Mouse (Mus musculus): ENCODE data around the gene Babam2. TPM values are rescaled to one million over a fixed set of nuclear protein-coding genes. Genes with fewer than 3 reads are reported as not detected.

Gene Babam2
- polyA plus RNA-seq, 1 experiment from 2014 or later, result 69.4 TPM

DNA sequence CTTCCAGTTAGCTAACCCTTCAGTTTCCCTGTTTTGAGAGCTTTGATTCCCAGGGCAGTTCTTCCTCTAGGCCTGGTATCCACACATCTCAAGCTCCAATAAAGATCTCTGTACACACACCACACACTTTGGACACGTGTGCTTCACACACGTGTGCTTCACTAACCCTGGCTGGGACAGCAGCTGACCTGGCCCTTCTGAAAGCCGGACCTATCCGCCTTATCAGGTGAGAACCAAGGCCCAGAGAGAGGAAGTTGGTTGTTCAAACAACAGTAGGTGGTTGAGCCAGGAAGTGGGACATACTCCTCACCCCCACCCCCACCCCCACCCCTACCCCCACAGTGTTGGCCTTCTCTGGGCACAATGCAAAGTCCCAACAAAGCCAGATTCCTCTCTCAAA lies 413.2 kb downstream of the Babam2 start:
- Histone ChIP-seq H3K4me3 (ENCODE audit: low read length) (no peak overlapping the region), H3K36me3 (ENCODE audit: insufficient read depth, low read length) (no peaks in the 10 kb centered on the region), H3K27ac (ENCODE audit: low read length) (no peak overlapping the region), H3K9ac (replicated peaks; ENCODE audit: low read length) (no peak overlapping the region), H3K27me3 (ENCODE audit: insufficient read depth, low read length) (no peaks in the 10 kb centered on the region), H3K4me1 (ENCODE audit: insufficient read depth, low read length) (no peaks in the 10 kb centered on the region), H3K4me2 (replicated peaks; ENCODE audit: low read depth, low read length) (no peak overlapping the region), H3K9me3 (ENCODE audit: low read length) (no peaks in the 10 kb centered on the region)
- 74% methylated on average over 4 of the region's 4 CpGs for WGBS
- ATAC-seq (ENCODE audit: low FRiP score, low TSS enrichment), result no peak

DNA sequence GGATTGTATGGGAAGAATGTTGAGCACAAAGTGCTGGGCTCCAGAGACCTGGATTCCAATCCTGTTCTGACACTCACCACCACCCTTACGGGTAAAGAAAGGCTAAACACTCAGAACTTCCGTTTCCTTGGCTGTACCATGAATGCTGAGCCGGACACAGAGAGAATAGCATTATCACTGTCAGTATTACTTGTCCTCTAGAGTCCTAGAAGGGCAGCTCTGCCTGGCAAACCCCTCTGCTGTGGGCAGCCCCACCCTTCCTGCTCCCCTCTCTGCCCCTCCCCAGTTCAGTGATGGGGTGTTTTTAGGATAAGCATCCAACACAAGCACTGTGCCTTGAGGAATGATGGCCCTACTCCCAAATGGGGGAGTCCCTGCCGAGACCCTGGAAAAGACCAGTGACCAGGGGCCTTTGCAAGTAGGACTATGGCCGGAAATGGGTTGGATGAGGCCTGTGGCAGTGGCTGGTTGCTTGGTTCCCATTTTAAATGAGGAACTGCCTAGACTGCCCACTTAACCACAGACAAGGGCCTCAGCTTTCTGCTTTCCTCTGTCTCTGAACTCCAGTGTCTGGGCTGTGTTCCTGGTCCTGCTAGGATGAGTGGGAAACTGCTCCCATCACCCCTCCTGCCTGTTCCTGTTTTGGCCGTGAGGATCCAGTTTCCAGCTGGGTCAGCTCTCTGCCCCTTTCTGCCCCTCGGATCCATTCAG lies 414.9 kb downstream of the Babam2 start:
- Histone ChIP-seq H3K4me2 (replicated peaks; ENCODE audit: low read depth, low read length) (no peak overlapping the region), H3K36me3 (ENCODE audit: insufficient read depth, low read length) (no peaks in the 10 kb centered on the region), H3K4me1 (ENCODE audit: insufficient read depth, low read length) (no peaks in the 10 kb centered on the region), H3K4me3 (ENCODE audit: low read length) (no peak overlapping the region), H3K27ac (ENCODE audit: low read length) (no peak overlapping the region), H3K27me3 (ENCODE audit: insufficient read depth, low read length) (no peaks in the 10 kb centered on the region), H3K9ac (replicated peaks; ENCODE audit: low read length) (no peak overlapping the region), H3K9me3 (ENCODE audit: low read length) (no peaks in the 10 kb centered on the region)
- WGBS, result 69% methylated on average over 7 of the region's 7 CpGs
- no peak for ATAC-seq (ENCODE audit: low FRiP score, low TSS enrichment)

DNA sequence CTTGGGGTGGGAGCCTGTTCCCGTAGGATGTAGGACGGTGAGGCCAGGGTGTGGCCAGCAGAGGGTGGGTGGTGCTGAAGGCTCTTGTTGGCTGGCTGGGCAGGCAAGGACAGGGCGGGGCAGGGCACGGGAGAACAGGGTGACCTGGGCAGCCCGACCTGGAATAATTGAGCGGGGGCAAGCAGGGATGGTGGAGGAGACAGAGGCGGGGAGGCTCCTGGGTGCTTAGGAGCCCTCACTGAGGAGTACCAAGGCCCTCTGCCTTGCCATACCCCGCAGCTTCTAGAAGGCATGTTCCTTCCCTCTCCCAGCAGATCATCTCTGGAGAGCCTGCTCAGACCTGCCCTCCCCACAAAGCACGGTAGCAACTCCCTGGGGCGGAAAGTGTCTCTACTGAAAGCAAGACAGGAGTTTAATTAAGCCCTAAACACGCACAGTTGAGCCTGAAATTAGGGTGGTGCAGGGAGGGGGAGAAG lies 423.5 kb downstream of the Babam2 start:
- H3K4me1 ChIP-seq (ENCODE audit: insufficient read depth, low read length), result peaks cover 10% of the 10 kb centered on the region; the same call in 1 of the 2 replicates
- H3K9ac ChIP-seq (replicated peaks; ENCODE audit: low read length), result no peak overlapping the region
- no peaks in the 10 kb centered on the region for H3K36me3 ChIP-seq (ENCODE audit: insufficient read depth, low read length)
- 35% methylated on average over 10 of the region's 11 CpGs for WGBS
- no peak overlapping the region for H3K27ac ChIP-seq (ENCODE audit: low read length)
- ATAC-seq (ENCODE audit: low FRiP score, low TSS enrichment), result peak; percentile 58
- H3K27me3 ChIP-seq (ENCODE audit: insufficient read depth, low read length), result no peaks in the 10 kb centered on the region
- H3K4me3 ChIP-seq (ENCODE audit: low read length), result no peak overlapping the region
- no peaks in the 10 kb centered on the region for H3K9me3 ChIP-seq (ENCODE audit: low read length)
- no peak overlapping the region for H3K4me2 ChIP-seq (replicated peaks; ENCODE audit: low read depth, low read length)

DNA sequence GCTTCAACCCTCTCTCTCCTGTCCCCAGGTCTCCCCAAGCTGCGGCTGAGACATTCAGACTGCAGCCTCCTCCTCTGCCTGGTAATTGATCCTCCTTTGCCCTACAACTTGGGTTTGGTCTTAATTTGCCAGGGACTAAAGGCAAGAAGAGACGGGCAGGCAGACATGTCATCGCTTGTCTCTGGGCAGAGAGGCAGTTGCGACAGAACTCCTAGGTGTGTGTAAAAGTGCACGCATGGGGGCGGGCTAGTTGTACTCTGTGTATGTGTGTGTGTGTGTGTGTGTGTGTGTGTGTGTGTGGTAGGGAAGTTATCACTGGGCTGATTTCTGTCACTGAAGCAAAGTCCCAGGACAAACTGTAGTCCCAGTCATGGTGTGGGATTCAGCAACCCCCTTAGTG lies 424.5 kb downstream of the Babam2 start:
- H3K4me2 ChIP-seq (replicated peaks; ENCODE audit: low read depth, low read length), result no peak overlapping the region
- no peaks in the 10 kb centered on the region for H3K27me3 ChIP-seq (ENCODE audit: insufficient read depth, low read length)
- no peak overlapping the region for H3K4me3 ChIP-seq (ENCODE audit: low read length)
- no peaks in the 10 kb centered on the region for H3K36me3 ChIP-seq (ENCODE audit: insufficient read depth, low read length)
- H3K9ac ChIP-seq (replicated peaks; ENCODE audit: low read length), result no peak overlapping the region
- 77% methylated on average over 6 of the region's 6 CpGs for WGBS
- H3K9me3 ChIP-seq (ENCODE audit: low read length), result no peaks in the 10 kb centered on the region
- H3K27ac ChIP-seq (ENCODE audit: low read length), result no peak overlapping the region
- H3K4me1 ChIP-seq (ENCODE audit: insufficient read depth, low read length), result peaks cover 10% of the 10 kb centered on the region; the same call in 1 of the 2 replicates
- no peak for ATAC-seq (ENCODE audit: low FRiP score, low TSS enrichment)

DNA sequence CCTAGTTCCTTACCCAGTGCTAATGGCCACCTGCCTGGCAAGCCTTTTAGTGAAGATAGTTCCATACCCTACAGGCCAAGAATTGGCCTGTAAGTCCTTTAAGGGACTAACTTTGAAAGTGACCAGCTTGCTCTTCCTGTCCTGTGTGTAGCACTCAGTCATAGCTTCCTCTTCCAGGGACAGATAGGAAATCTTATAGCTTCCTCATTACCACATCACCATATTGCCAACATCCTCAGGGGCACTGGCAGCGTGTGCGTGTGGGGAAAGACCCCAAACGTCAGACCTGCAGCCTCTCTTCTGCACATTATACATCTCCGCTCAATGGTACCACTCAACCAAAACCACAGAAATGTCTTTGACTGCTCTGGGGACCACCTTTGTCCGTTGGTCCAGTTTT lies 424.9 kb downstream of the Babam2 start:
- Histone ChIP-seq H3K27me3 (ENCODE audit: insufficient read depth, low read length) (no peaks in the 10 kb centered on the region), H3K36me3 (ENCODE audit: insufficient read depth, low read length) (no peaks in the 10 kb centered on the region), H3K4me2 (replicated peaks; ENCODE audit: low read depth, low read length) (no peak overlapping the region), H3K4me3 (ENCODE audit: low read length) (no peak overlapping the region), H3K4me1 (ENCODE audit: insufficient read depth, low read length) (peaks cover 10% of the 10 kb centered on the region; the same call in 1 of the 2 replicates), H3K9me3 (ENCODE audit: low read length) (no peaks in the 10 kb centered on the region), H3K9ac (replicated peaks; ENCODE audit: low read length) (no peak overlapping the region), H3K27ac (ENCODE audit: low read length) (no peak overlapping the region)
- no peak for ATAC-seq (ENCODE audit: low FRiP score, low TSS enrichment)
- 71% methylated on average over 5 of the region's 5 CpGs for WGBS

DNA sequence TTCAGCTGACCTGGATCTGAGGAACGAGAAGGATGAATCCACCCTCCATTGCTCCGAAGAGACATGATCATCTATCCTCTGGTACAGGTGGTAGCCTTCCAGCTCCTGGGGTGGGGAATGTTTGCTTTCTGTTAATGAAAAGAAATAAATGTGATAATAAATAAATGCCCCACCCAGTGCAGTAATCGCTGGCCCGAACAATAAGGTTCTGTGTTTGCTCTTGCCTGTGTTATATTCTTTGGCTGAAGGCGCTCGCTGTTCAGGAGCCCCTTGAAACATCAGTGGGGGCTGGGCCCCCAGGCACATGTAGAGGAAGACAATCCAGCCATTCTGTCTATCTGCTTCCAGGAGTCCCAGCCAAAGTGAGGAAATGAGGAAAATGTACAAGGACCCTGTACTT lies 427.5 kb downstream of the Babam2 start:
- Histone ChIP-seq H3K4me2 (replicated peaks; ENCODE audit: low read depth, low read length) (no peak overlapping the region), H3K36me3 (ENCODE audit: insufficient read depth, low read length) (no peaks in the 10 kb centered on the region), H3K27ac (ENCODE audit: low read length) (no peak overlapping the region), H3K4me3 (ENCODE audit: low read length) (no peak overlapping the region), H3K4me1 (ENCODE audit: insufficient read depth, low read length) (peaks cover 10% of the 10 kb centered on the region; the same call in 1 of the 2 replicates), H3K9ac (replicated peaks; ENCODE audit: low read length) (no peak overlapping the region), H3K27me3 (ENCODE audit: insufficient read depth, low read length) (no peaks in the 10 kb centered on the region), H3K9me3 (ENCODE audit: low read length) (no peaks in the 10 kb centered on the region)
- no peak for ATAC-seq (ENCODE audit: low FRiP score, low TSS enrichment)
- 86% methylated on average over 6 of the region's 6 CpGs for WGBS

DNA sequence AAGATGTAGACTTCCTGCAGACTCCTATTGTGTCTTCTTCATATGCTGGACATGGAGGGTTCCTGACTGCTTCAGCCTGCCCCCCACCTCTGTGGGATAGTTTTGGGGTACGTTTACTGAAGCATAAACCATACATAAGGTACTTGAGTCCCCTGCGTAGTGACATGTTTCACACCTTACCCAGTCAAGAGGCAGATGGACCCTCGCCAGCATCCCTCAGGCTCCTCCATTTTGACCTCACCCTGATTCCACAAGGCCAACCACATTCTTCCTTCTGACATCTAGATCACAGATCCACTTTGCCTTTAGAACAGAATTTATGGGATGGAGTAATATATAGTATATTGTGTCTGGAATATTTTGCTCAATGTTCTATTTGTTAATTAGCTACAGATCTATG lies 429.7 kb downstream of the Babam2 start:
- Histone ChIP-seq H3K9ac (replicated peaks; ENCODE audit: low read length) (no peak overlapping the region), H3K27ac (ENCODE audit: low read length) (no peak overlapping the region), H3K36me3 (ENCODE audit: insufficient read depth, low read length) (no peaks in the 10 kb centered on the region), H3K27me3 (ENCODE audit: insufficient read depth, low read length) (no peaks in the 10 kb centered on the region), H3K4me2 (replicated peaks; ENCODE audit: low read depth, low read length) (no peak overlapping the region), H3K9me3 (ENCODE audit: low read length) (no peaks in the 10 kb centered on the region), H3K4me1 (ENCODE audit: insufficient read depth, low read length) (peaks cover 7% of the 10 kb centered on the region; the same call in 1 of the 2 replicates), H3K4me3 (ENCODE audit: low read length) (no peak overlapping the region)
- ATAC-seq (ENCODE audit: low FRiP score, low TSS enrichment), result no peak
- 84% methylated on average over 3 of the region's 3 CpGs for WGBS

DNA sequence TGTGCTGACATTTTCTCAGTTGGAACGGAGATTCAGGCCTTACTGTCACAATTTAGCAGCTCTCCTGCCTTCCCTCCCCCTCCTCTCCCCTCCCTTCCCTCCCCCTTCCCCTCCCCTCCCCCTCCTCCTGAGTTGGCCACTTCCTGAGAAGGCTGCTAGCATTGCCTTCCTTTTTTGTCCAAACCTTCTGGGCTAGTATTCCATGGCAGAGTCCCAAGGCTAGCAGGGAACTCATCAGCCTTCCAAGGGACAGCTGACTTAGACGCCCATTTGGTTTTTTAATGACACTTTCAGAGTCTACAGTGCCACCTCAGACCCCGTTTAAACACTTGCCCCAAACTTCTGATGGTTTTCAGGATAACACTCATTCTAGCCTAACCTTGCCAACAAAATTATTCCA lies 430.4 kb downstream of the Babam2 start:
- no peak for ATAC-seq (ENCODE audit: low FRiP score, low TSS enrichment)
- Histone ChIP-seq H3K4me1 (ENCODE audit: insufficient read depth, low read length) (peaks cover 13% of the 10 kb centered on the region; the same call in 1 of the 2 replicates), H3K27ac (ENCODE audit: low read length) (no peak overlapping the region), H3K4me3 (ENCODE audit: low read length) (no peak overlapping the region), H3K9ac (replicated peaks; ENCODE audit: low read length) (no peak overlapping the region), H3K36me3 (ENCODE audit: insufficient read depth, low read length) (no peaks in the 10 kb centered on the region), H3K4me2 (replicated peaks; ENCODE audit: low read depth, low read length) (no peak overlapping the region), H3K27me3 (ENCODE audit: insufficient read depth, low read length) (no peaks in the 10 kb centered on the region), H3K9me3 (ENCODE audit: low read length) (no peaks in the 10 kb centered on the region)
- 35% methylated on average over 3 of the region's 3 CpGs for WGBS

DNA sequence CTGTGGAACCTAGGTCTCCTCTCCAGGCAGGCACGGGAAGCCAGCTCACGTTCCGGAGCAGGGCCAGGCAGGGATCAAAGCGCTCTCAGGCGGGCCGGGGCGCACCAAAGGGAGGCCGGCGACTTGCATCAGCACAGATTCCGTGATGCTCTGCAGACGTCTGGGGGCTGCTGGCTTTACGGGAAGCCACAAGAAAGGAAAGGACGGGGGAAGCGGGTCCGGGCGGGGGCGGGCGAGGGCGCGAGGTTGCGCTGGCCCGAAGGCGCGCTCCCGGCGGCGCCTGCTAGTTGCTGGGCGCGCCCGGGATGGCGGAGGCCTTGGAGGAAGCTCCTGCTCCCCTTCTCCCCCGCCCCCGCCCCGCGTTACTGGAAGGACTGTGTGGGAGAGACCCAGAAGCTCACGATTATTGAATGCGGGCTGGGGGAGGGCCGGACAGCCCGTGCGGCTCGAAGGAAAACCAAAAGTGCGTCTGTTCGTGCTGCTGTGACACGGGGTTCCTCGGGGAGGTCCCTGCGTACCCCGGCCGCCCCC lies 435.6 kb downstream of the Babam2 start:
- under 1% methylated on average over 44 of the region's 48 CpGs for WGBS
- ATAC-seq (ENCODE audit: low FRiP score, low TSS enrichment), result peak; percentile 22
- H3K9ac ChIP-seq (replicated peaks; ENCODE audit: low read length), result peak overlapping the region; percentile 67

DNA sequence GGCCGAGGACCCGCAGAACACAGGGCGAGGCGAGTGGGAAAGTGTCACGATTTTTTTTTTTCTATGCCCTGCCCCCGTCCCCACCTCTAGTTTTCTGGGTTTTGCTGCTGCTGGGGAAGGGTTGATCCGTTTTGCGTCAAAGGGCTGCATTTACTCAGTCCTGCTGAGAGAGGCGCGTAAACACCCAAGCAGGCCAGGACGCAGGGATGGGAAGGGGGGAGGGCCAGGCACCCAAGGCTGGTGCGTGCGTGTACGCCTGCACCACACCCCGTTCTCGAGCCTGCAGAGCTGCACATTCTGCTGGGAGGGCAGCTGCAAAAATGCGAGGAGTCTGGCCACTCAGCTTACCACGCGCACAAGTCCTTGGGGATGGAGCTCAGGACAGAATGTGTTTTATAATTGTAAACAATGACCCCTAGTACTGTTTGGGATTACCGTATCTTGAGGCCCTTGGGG lies 436.1 kb downstream of the Babam2 start:
- Histone ChIP-seq H3K27me3 (ENCODE audit: insufficient read depth, low read length) (no peaks in the 10 kb centered on the region), H3K9me3 (ENCODE audit: low read length) (no peaks in the 10 kb centered on the region), H3K36me3 (ENCODE audit: insufficient read depth, low read length) (no peaks in the 10 kb centered on the region), H3K4me1 (ENCODE audit: insufficient read depth, low read length) (peaks cover 34% of the 10 kb centered on the region), H3K27ac (ENCODE audit: low read length) (peak overlapping the region; percentile 74), H3K4me3 (ENCODE audit: low read length) (peak overlapping the region; percentile 85), H3K4me2 (replicated peaks; ENCODE audit: low read depth, low read length) (peak overlapping the region; percentile 87), H3K9ac (replicated peaks; ENCODE audit: low read length) (peak overlapping the region; percentile 67)
- ATAC-seq (ENCODE audit: low FRiP score, low TSS enrichment), result no peak
- under 1% methylated on average over 20 of the region's 20 CpGs for WGBS

More for the DNA sequence above, 435.6 kb downstream of the Babam2 start:
- Histone ChIP-seq H3K9me3 (ENCODE audit: low read length) (no peaks in the 10 kb centered on the region), H3K27me3 (ENCODE audit: insufficient read depth, low read length) (no peaks in the 10 kb centered on the region), H3K4me1 (ENCODE audit: insufficient read depth, low read length) (peaks cover 31% of the 10 kb centered on the region), H3K36me3 (ENCODE audit: insufficient read depth, low read length) (no peaks in the 10 kb centered on the region), H3K27ac (ENCODE audit: low read length) (peak overlapping the region; percentile 74), H3K4me3 (ENCODE audit: low read length) (peak overlapping the region; percentile 85), H3K4me2 (replicated peaks; ENCODE audit: low read depth, low read length) (peak overlapping the region; percentile 87)
